Mouse (Mus musculus) heart, postnatal 0 days (tissue): ENCODE measurements at regions not wholly inside any gene's neighbourhood (a gene's known extent, or its start where the extent isn't known, plus 50 kb on each side); places are given as distances from the start of the nearest gene placed in this dataset.

Source experiments
- ATAC-seq: fragments of 200-750 bp; cut with Nextera tagmentation; 2 replicates; pipeline ENCODE4 v1.8.0; 2017; ENCODE audit warnings: low read depth, moderate number of reproducible peaks, moderate library complexity; ENCODE audit not compliant: insufficient read depth
- DNase-seq: peaks from one replicate; pipeline ENCODE4 v3.0.0-alpha.2; 2016; ENCODE audit warnings: low spot score
- H3K27ac ChIP-seq: fragments of 300-500 bp; sonication (generic); 2 replicates; pipeline ENCODE4 v1.5.1; 2014; ENCODE audit warnings: low read depth, mild to moderate bottlenecking
- H3K27me3 ChIP-seq: fragments of 300-500 bp; sonication (generic); 2 replicates; pipeline ENCODE4 v1.6.1; 2014; ENCODE audit warnings: low read length, mixed read lengths; ENCODE audit not compliant: control insufficient read depth, insufficient read depth
- H3K36me3 ChIP-seq: fragments of 300-500 bp; sonication (generic); replicated peaks from 2 replicates; pipeline ENCODE4 v1.6.1; 2014; ENCODE audit warnings: low read length, mixed read lengths; ENCODE audit not compliant: control insufficient read depth, insufficient read depth
- H3K4me1 ChIP-seq: fragments of 300-500 bp; sonication (generic); 2 replicates; pipeline ENCODE4 v1.6.1; 2014; ENCODE audit warnings: antibody characterized with exemption; ENCODE audit not compliant: control insufficient read depth, insufficient read depth
- H3K4me2 ChIP-seq: fragments of 300-500 bp; sonication (generic); 2 replicates; pipeline ENCODE4 v1.6.1; 2014; ENCODE audit warnings: low read depth, mild to moderate bottlenecking, low read length, moderate library complexity
- H3K4me3 ChIP-seq: fragments of 300-500 bp; sonication (generic); 2 replicates; pipeline ENCODE4 v1.5.1; 2014; ENCODE audit warnings: low read depth, low read length
- H3K9ac ChIP-seq: fragments of 300-500 bp; sonication (generic); replicated peaks from 2 replicates; pipeline ENCODE4 v1.6.1; 2014; ENCODE audit warnings: low read depth, low read length, mixed read lengths
- H3K9me3 ChIP-seq: fragments of 300-500 bp; sonication (generic); replicated peaks from 2 replicates; pipeline ENCODE4 v1.6.1; 2016; ENCODE audit warnings: low read length; ENCODE audit not compliant: control insufficient read depth
- CTCF ChIP-seq: IDR thresholded peaks from 2 replicates; pipeline ENCODE4 v1.5.1; 2016; ENCODE audit warnings: antibody characterized with exemption, control low read depth, low read depth
- EP300 ChIP-seq: IDR thresholded peaks from 2 replicates; pipeline ENCODE4 v1.6.1; 2016; ENCODE audit warnings: antibody characterized with exemption, low read depth
- WGBS: fragments of 180-500 bp; shearing (Covaris S2); extraction: QIAGEN DNeasy Blood & Tissue Kit; methylation state at CpG from one replicate; pipeline ENCODE4 v1.1.7; 2014; 5-methylcytosine and 5-hydroxymethylcytosine counted together

DNA sequence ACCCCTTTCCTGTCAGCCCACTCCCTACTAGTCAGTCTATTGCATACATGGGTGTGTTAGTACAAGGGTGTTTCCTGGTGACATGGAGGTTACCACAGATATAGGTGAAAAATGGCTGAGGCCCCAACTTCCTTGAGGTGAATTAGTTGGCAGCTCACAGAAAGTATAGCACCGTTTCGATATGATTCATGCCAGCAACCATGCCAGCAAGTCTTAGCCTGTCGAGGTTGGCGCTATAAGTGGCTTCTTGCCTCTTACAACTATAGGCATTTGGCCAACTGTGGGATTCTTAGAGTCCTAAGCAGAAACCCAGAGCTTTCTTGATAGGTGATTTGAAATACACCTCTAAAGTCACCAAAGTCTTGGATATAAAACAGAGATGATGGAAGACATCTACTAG lies 85.3 kb upstream of the Hs3st1 start:
- Histone ChIP-seq H3K4me1 (no peaks in the 10 kb centered on the region), H3K27ac (peak overlapping the region; percentile 55), H3K4me3 (no peak overlapping the region), H3K9ac (no peak overlapping the region), H3K27me3 (no peaks in the 10 kb centered on the region), H3K9me3 (no peaks in the 10 kb centered on the region), H3K36me3 (no peaks in the 10 kb centered on the region), H3K4me2 (no peak overlapping the region)
- TF ChIP-seq CTCF (no peak), EP300 (no peak)
- DNase-seq: no peak
- ATAC-seq: no peak
- 66% methylated on average over 4 of the region's 4 CpGs for WGBS

DNA sequence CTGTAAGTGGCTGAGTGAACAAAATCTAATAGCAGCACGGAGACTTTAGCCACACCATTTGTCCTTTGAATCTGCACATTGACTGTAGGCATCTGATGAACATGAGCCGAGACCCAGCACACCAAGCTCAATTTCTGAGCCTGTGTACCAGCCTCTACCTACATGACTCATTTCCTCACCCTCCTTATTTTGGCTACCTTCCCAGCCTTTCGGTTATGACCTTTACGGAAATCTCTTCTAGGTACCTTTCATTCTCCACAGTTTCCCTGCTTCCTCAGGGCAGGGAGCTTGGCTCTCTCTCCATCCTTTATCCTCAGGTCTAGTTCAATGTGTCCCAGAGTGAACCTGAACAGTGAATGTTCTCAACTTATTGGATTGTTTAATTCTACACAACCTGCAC lies 77.3 kb upstream of the Hs3st1 start:
- no peaks in the 10 kb centered on the region for H3K27me3 ChIP-seq
- DNase-seq: no peak
- no peak overlapping the region for H3K27ac ChIP-seq
- H3K9me3 ChIP-seq: no peaks in the 10 kb centered on the region
- ATAC-seq: no peak
- 55% methylated on average over 4 of the region's 4 CpGs for WGBS
- H3K36me3 ChIP-seq: no peaks in the 10 kb centered on the region
- H3K4me1 ChIP-seq: no peaks in the 10 kb centered on the region
- no peak overlapping the region for H3K4me2 ChIP-seq
- TF ChIP-seq CTCF: no peak
- no peak for TF ChIP-seq EP300
- no peak overlapping the region for H3K4me3 ChIP-seq
- H3K9ac ChIP-seq: no peak overlapping the region

DNA sequence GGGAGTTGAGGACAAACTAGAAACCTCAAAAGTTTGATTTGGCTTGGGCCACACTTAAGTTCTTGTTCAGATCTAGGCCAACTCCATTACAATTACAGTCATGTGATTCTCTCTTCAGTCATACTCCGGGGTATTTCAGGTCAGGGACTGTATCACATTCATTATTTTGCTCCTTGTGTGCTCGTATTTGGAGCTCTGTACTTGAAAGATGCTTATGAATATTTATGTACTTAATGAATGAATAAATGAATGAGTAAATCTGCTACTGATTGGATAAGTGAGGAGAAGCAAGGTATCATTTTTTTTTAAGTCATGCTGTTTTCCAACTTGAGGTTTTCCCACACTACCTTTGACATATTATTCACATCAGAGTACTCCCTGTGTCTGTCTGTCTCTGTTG lies 69.4 kb upstream of the Hs3st1 start:
- H3K27me3 ChIP-seq: no peaks in the 10 kb centered on the region
- H3K4me1 ChIP-seq: no peaks in the 10 kb centered on the region
- no peak overlapping the region for H3K27ac ChIP-seq
- H3K9me3 ChIP-seq: no peaks in the 10 kb centered on the region
- no peak overlapping the region for H3K4me2 ChIP-seq
- TF ChIP-seq EP300 (no peak), CTCF (no peak)
- H3K36me3 ChIP-seq: no peaks in the 10 kb centered on the region
- DNase-seq: no peak
- no peak overlapping the region for H3K9ac ChIP-seq
- WGBS: 65% methylated on average over 2 of the region's 2 CpGs
- H3K4me3 ChIP-seq: no peak overlapping the region
- ATAC-seq: no peak

DNA sequence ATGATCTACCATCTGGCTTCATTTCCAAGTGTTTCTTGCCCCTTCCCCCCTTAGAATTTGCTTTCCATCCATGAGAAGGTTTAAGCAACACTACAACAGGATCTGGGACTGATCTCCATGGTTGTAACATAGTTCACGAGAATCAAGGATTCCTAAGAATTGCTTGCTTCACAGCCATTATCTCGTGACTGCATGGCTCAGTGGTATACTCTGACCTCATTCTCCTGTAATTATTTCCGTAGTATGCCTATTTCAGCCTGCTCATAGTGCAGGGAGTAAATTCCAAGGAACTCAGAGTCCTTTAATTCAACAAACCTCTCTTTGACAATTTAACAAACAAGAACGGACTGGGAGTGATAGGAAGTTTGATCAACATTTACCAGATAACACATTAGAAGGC lies 51.4 kb upstream of the Hs3st1 start:
- no peak overlapping the region for H3K27ac ChIP-seq
- no peak overlapping the region for H3K4me2 ChIP-seq
- H3K9me3 ChIP-seq: no peaks in the 10 kb centered on the region
- DNase-seq (no peak), ATAC-seq (no peak)
- H3K4me3 ChIP-seq: no peak overlapping the region
- no peaks in the 10 kb centered on the region for H3K4me1 ChIP-seq
- H3K36me3 ChIP-seq: no peaks in the 10 kb centered on the region
- no peak for TF ChIP-seq CTCF
- no peak for TF ChIP-seq EP300
- H3K27me3 ChIP-seq: no peaks in the 10 kb centered on the region
- 46% methylated on average over 4 of the region's 4 CpGs for WGBS
- H3K9ac ChIP-seq: no peak overlapping the region
